Mouse (Mus musculus): ENCODE data around the gene Med12l.

Gene Med12l

GRCm38 (mm10) chr3:59257740-59258664 is 252.4 kb downstream of the Med12l start:
- DNase-seq, result peak; percentile 78

- peak; percentile 52 for DNase-seq
These were observed 255.1 kb downstream of the Med12l start for GRCm38 (mm10) chr3:59260745-59261144.

DNA sequence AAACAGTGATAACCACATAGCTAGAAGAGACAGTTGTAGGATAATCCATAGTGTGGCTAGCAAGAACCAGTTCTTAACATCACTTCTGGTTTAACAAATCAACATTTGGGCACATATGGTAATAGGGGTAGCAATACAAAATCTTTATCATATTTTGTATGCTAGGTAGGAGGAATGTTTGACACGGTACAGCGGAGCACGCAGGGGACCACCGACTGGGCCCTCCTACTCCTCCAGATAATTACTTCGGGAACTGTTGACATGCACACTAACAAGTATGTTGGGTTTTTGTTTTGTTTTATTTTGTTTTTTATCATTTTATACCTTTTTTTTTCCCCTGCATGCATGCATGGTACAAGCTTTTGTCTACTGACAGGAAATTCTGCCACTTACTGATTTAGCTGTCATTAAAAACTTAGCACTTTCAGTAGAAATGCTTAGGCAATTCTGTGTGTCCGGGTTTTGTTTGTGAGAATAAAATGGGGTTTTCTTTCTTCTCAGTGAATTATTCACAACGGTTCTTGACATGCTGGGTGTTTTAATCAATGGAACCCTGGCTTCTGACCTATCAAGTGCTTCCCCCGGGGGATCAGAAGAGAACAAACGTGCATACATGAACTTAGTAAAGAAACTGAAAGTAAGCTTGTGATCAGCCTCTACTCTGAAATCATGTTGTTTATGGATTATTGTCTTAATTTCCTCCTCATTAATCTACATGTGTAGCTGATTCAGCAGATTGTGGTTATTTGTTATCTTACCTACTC is 256.3 kb downstream of the Med12l start:
- no peak for DNase-seq

DNA sequence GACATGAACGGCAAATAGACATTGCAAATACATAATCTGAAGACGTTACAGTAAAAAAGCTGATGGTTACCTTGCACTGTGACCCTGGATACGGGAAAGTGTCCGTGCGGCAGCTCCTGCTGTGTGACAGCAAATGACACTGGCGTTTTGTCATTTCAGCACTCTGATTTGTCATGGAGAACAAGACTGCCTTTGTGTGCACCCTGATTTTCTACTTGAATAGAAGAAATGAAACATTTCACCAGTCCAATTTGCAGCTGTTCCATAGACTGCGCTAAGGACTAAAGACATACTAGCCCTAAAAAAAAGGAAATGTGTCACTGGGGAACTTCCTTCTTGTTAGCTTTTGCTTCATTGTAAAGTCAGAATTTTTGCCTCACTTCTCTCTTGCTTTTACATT is 257.1 kb downstream of the Med12l start, which contains the start of gene P2ry12:
TSS of gene P2ry12 (minus strand) at position 168 of the 400 bp plus-strand sequence.
- no peak for DNase-seq

DNA sequence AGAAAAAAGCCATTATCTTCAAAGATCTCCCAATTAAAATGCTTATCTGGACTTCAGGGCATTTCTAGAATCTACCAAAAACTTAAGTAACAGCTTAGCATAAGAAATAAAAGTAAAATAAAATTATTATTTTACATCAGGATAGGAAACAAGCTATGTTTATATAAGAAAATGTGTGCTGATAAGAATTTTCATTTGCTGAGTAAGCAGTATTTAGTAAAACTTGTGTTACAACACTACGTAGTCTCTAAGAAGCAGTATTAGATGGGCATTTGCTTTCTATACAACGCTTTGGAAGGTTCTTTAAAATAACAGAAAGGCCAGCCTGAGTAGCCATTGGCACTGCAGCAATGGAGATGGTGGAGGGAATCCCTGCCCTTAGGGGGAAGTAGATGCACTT is 257.8 kb downstream of the Med12l start:
- DNase-seq, result no peak

GRCm38 (mm10) chr3:59263988-59264387 is 258.4 kb downstream of the Med12l start:
- DNase-seq, result no peak

- no peak for DNase-seq
These were observed 265.2 kb downstream of the Med12l start for GRCm38 (mm10) chr3:59270811-59271210.

DNA sequence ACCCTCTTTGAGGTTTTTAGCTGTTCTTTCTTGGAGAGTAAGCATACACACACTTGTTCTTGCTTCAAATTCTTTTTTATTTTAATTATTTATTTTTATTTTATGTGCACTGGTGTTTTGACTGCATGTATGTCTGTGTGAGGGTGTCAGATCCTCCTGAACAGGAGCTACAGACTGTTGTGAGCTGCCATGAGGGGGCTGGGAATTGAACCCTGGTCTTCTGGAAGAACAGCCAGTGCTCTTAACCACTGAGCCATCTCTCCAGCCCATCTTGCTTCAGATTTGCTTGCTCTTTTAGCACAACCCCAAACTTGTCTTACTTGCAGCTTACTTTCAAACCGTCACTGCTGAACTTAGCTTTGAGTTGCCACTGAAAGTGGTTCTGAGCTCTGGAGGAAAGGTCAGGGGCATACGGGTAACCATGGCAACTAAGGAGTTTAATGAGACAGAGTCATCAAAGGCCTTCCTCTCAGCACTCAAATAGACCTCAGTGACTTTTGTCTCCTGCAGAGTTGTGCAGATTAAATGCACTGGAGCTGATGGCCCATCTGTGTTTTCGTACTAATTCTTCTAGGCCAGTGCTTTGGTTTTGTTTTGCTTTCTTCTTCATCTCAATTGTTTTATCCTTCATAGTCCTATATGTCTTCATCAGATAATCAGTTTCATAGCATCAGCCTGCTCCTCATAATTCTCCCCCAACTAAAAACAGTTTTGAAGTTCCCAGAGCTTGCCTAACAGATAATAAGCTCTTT is 272.1 kb downstream of the Med12l start:
- DNase-seq, result no peak

DNA sequence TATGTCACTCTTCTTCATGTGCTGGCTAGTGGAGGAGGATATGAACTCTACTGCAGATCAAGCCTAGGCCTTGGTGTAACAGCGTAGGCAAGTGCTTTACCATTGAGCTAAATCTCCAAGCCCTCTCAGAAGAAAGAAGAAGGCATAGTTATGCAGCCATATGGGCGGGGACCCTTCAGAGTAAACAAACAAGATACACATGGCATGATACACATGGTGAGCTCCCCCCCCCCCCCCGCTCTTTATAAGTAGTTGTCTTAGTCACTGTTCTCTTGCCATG is 272.6 kb downstream of the Med12l start:
- DNase-seq, result no peak

DNA sequence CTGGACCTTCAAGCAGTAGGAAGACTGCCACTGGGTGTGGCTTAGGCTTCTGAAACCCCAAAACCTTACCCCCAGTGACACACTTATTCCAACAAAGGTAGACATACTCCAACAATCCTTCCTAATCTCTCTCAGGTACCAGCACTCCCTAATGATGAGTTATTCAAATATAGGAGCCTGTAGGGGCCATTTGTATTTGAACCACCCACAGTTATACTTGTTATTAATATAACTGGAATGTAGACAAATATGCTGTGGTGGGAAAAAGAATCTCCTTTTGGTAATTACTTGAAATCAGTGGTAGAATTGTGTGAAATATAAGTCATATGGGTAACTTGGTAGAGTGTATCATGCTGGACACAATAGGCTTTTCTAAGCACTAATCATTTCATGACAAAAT is 273.0 kb downstream of the Med12l start:
- no peak for DNase-seq

- no peak for DNase-seq
These were observed 284.9 kb downstream of the Med12l start for GRCm38 (mm10) chr3:59290551-59290950.

- no peak for DNase-seq
These were observed 288.0 kb downstream of the Med12l start for GRCm38 (mm10) chr3:59293437-59294199.

DNA sequence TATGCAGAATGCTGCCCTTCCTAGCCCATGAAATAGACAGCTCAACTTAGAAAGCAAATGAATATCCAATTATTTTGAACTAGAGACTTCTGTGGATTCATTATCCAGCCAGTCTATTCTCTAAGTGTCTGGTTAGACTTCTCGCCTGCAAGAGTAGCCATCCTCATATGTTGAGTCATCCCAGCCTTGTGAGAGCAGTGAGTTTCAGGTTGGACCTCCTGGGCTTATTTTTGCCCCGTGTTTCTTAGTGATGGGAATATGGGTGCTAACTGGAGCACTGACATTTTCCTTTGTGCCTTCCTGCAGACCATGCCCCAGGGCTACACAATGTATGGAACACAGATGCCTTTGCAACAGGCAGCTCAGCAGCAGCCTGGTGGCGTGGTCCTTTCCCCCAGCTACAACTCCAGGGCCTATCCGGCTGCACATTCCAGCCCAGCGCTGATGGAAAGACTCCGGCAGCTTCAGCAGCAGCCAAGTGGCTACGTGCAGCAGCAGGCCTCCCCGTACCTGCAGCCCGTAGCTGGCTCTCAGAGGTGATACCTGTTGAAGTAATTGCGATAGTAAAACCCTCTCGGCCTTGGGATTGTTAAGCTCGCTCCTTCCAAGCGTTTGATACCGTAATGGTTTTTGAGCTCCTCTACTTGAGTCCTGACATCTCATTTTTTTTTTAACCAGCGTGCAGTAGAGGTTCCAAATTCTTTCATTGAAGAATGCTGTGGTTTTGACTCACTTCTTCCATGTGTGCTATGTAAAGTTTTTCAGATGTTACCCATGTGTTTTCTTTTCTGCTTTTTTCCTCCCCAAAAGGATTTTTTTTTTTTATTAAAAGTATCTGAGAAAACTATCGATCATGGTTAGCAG is 290.3 kb downstream of the Med12l start:
- no peak for DNase-seq

DNA sequence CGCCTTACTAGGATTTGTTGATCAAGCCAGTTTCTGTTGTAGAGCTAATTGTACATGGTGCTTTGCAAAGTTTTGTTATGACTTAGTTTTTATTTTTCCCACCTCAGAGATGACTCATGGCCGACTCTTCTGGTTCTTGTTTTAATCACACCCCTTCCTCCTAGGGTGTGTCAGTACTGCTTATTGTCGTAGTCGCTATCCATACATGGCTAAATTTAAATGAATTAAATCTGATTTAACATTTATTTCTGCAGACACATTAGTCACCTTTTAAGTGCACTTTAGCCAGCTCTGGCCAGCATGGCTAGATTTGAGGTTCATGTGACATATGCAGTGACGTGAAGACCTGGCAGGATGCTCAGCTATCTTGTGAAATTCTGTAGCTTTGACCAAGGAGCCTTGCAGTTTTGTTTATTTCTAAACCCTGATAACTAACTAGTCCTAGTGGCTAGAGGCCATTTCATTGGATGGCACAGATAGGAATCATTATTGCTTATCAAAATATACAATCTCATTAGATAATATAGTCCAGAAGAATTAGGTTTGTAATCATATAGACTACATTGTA is 291.0 kb downstream of the Med12l start:
- no peak for DNase-seq

DNA sequence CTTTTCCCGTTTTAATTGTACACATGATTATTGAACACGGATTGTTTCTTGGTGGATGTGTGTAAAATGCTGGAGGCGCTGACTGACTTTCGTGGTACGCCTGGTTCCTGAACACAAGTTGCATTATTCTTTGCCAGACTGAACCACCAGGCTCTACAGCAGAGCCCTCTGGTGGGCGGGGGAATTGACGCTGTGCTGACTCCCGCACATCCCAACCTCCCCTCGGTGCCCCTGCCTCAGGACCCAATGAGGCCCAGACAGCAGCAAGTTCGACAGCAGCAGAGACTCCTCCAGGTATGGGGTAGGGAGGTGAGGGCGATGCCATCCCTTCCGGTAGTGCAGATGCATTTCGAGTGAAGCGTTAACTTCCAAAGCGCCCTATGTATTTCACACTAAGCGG is 292.0 kb downstream of the Med12l start:
- DNase-seq, result peak; percentile 50

- no peak for DNase-seq
These were observed 299.3 kb downstream of the Med12l start for GRCm38 (mm10) chr3:59304944-59305343.

DNA sequence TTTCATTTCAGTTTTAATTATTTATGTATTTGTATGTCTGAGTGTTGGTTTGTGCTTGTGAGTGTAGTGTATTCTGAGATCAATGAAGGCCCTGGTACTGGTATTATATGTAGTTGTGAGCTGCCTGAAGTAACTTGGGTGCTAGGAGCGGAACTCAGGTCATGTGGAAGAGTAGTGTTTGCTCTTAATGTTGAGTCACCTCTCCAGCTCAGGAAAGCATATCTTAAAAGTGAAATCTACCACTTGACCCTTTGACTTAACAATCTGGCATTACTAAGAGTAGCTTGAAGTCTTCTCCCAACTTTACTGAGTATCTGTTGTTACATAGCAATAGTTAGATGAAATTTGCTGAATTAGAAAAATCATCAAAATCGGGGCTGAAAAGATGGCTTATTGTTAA is 299.9 kb downstream of the Med12l start:
- no peak for DNase-seq

DNA sequence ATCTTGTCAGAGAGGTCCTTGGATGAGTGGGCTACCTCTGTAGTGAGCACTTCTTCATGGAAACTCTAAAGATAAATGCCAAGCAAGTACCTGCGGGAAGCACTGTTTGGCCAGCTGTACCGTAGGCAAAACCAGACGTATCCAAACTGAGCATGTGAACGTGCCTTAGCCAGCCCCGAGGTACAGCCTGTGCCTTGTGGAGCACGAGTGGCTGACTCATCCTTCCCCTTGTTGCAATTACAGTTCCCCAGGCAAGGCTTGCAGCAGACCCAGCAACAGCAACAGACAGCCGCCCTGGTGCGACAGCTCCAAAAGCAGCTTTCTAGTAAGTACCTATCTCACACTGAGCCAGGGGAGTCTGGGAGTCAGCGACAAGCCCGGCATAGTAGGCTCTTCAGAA is 307.0 kb downstream of the Med12l start:
- DNase-seq, result no peak

- DNase-seq, result no peak
These were observed 310.5 kb downstream of the Med12l start for GRCm38 (mm10) chr3:59316077-59316476.

GRCm38 (mm10) chr3:59321278-59321876 is 315.8 kb downstream of the Med12l start:
- peak; percentile 86 for DNase-seq

- no peak for DNase-seq
These were observed 322.9 kb downstream of the Med12l start for GRCm38 (mm10) chr3:59328526-59328925.
